Mouse (Mus musculus) midbrain, postnatal 0 days (tissue): ENCODE results near the gene Ifnar1. TPM values are rescaled to one million over a fixed set of nuclear protein-coding genes. Genes with fewer than 3 reads are reported as not detected.

Experiments used
- ATAC-seq: fragments of 200-750 bp; cut with Nextera tagmentation; 2 replicates; pipeline ENCODE4 v1.8.0; 2017; ENCODE audit warnings: moderate number of reproducible peaks, mild to moderate bottlenecking, moderate TSS enrichment, moderate library complexity; ENCODE audit not compliant: low FRiP score
- DNase-seq: peaks from one replicate; pipeline ENCODE4 v3.0.0-alpha.2; 2015; ENCODE audit warnings: low spot score
- H3K27ac ChIP-seq: fragments of 300-500 bp; sonication (generic); 2 replicates; pipeline ENCODE4 v1.5.1; 2014; ENCODE audit warnings: low read depth, mild to moderate bottlenecking, low read length, mixed read lengths
- H3K27me3 ChIP-seq: fragments of 300-500 bp; sonication (generic); 2 replicates; pipeline ENCODE4 v1.6.1; 2014; ENCODE audit warnings: low read length, control low read depth, mixed read lengths; ENCODE audit not compliant: insufficient read depth
- H3K36me3 ChIP-seq: fragments of 300-500 bp; sonication (generic); 2 replicates; pipeline ENCODE4 v1.6.1; 2014; ENCODE audit warnings: low read length, control low read depth, mixed read lengths; ENCODE audit not compliant: insufficient read depth
- H3K4me1 ChIP-seq: fragments of 300-500 bp; sonication (generic); 2 replicates; pipeline ENCODE4 v1.6.1; 2014; ENCODE audit warnings: mild to moderate bottlenecking, control low read depth, antibody characterized with exemption, low read length, mixed read lengths; ENCODE audit not compliant: insufficient read depth
- H3K4me2 ChIP-seq: fragments of 300-500 bp; sonication (generic); 2 replicates; pipeline ENCODE4 v1.6.1; 2014; ENCODE audit warnings: low read depth, mild to moderate bottlenecking, low read length, mixed read lengths; ENCODE audit not compliant: poor library complexity, severe bottlenecking
- H3K4me3 ChIP-seq: fragments of 300-500 bp; sonication (generic); 2 replicates; pipeline ENCODE4 v1.5.1; 2014; ENCODE audit warnings: low read depth, mild to moderate bottlenecking, low read length, moderate library complexity
- H3K9ac ChIP-seq: fragments of 300-500 bp; sonication (generic); replicated peaks from 2 replicates; pipeline ENCODE4 v1.6.1; 2014; ENCODE audit warnings: mild to moderate bottlenecking, low read length, moderate library complexity, mixed read lengths; ENCODE audit not compliant: poor library complexity, severe bottlenecking
- H3K9me3 ChIP-seq: fragments of 300-500 bp; sonication (generic); 2 replicates; pipeline ENCODE4 v1.6.1; 2016; ENCODE audit warnings: low read length, control low read depth
- CTCF ChIP-seq: IDR thresholded peaks from 2 replicates; pipeline ENCODE4 v1.5.1; 2016; ENCODE audit warnings: antibody characterized with exemption, mild to moderate bottlenecking
- WGBS: fragments of 180-500 bp; shearing (Covaris S2); extraction: QIAGEN DNeasy Blood & Tissue Kit; methylation state at CpG from one replicate; pipeline ENCODE4 v1.1.7; 2014; 5-methylcytosine and 5-hydroxymethylcytosine counted together
- microRNA-seq: library from miRNA; unstranded; fragments of <30 nt; microRNA quantifications from one replicate; pipeline ENCODE4, GENCODE M21; 2016; ENCODE audit warnings: borderline number of aligned reads
- polyA plus RNA-seq: library from polyadenylated mRNA; unstranded; fragments of >200 nt; fragmentation: Nextera tagmentation; extraction: Ambion mirVana; gene quantifications from 2 replicates; pipeline ENCODE4 v1.2.1, GENCODE M21; 2015
- total RNA-seq: library from RNA; depleted of rRNA; stranded (reverse); fragments of >200 nt; gene quantifications from 2 replicates; pipeline ENCODE4 v1.2.3, GENCODE M21; 2014; rRNA removed

Ifnar1 gene
- total and polyA plus RNA-seq, 2 experiments from 2014 or later: 32.4 to 61.1 TPM

DNA sequence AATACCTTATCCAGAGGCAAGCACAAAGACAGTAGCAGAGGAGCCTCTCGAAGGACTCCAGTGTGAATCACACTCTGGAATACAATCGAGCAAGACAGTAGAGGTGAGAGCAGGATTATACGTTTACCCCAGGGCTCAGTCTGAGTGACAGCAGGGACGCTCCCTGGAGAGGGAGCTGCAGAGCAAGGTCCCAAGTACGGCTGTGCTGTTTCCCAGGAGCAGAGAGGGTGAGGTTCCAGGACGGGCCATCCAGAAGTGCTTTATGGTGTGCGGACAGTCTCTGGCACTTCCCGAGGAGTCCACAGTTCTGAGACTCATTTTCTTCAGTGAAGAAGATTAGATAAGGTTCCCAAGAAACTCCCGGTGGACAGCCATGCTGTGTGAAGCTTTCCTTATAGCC lies 67.0 kb downstream of the Ifnar1 start:
- ATAC-seq: no peak
- Histone ChIP-seq H3K4me3 (no peak overlapping the region), H3K9me3 (no peaks in the 10 kb centered on the region), H3K27me3 (no peaks in the 10 kb centered on the region), H3K4me1 (peaks cover 9% of the 10 kb centered on the region; the same call in 1 of the 2 replicates), H3K4me2 (no peak overlapping the region), H3K36me3 (peaks cover 10% of the 10 kb centered on the region), H3K27ac (no peak overlapping the region), H3K9ac (no peak overlapping the region)
- DNase-seq: no peak
- no peak for TF ChIP-seq CTCF
- 61% methylated on average over 9 of the region's 9 CpGs for WGBS

DNA sequence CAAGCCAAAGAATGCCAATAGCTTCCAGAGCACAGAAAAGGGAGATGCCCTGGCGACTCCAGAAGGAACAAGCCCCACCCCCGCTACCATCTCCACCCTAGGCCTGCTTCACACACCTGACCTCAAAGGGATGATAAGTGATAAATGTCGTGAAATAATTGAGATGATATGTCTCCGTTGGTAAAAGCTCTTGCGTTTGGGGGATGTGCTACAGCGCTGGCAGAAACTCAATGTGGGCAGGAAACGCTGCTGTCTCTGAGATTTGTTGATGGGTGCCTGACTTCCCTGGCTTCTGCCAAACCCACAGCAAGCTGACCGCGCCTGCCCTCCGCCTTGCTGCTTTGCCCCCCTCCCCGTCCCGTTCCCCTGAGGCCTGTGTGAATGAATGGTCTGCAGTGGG lies 68.6 kb downstream of the Ifnar1 start:
- no peak overlapping the region for H3K4me3 ChIP-seq
- DNase-seq: no peak

DNA sequence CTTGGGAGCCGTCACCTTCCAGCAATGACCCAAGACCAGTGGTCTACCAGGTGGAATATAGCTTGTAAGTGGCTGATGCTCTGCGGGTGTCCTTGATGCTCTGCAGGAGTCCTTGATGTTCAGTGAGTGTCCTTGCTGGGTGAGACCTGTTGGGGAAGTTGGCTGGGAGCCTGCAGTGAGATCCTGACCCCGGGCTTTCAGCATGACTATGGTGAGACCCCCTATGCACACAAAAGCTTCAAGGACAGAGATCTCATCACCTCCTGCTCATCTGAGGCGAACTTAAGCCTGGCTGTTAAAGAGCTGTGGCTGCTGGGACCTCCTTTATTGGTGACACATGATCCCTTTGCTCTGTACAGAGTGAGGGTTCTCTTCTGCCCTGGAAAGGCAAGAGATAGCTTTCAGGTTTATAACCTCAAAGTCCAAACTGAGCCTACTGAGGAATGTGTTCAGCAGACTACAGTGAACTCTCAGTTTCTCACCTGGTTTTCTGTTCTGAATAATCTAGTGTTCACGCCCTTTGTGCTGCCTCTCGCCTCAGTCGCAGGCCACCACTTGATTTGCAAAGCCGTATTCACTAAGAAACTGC lies 70.1 kb downstream of the Ifnar1 start:
- no peak for DNase-seq
- Histone ChIP-seq H3K4me3 (no peak overlapping the region), H3K4me2 (no peak overlapping the region), H3K27me3 (no peaks in the 10 kb centered on the region), H3K36me3 (peaks cover 27% of the 10 kb centered on the region), H3K4me1 (0 out of 2 replicates have a peak, but pooled peaks cover 3% of the 10 kb centered on the region), H3K27ac (no peak overlapping the region), H3K9ac (no peak overlapping the region), H3K9me3 (no peaks in the 10 kb centered on the region)
- ATAC-seq: no peak
- no peak for TF ChIP-seq CTCF
- WGBS: 91% methylated on average over 8 of the region's 8 CpGs

More for the DNA sequence above, 68.6 kb downstream of the Ifnar1 start:
- no peak for ATAC-seq
- peaks cover 9% of the 10 kb centered on the region; the same call in 1 of the 2 replicates for H3K4me1 ChIP-seq
- no peaks in the 10 kb centered on the region for H3K27me3 ChIP-seq
- peaks cover 18% of the 10 kb centered on the region for H3K36me3 ChIP-seq
- H3K9ac ChIP-seq: no peak overlapping the region
- H3K27ac ChIP-seq: no peak overlapping the region
- WGBS: 66% methylated on average over 12 of the region's 12 CpGs
- no peaks in the 10 kb centered on the region for H3K9me3 ChIP-seq
- no peak overlapping the region for H3K4me2 ChIP-seq
- TF ChIP-seq CTCF: no peak

DNA sequence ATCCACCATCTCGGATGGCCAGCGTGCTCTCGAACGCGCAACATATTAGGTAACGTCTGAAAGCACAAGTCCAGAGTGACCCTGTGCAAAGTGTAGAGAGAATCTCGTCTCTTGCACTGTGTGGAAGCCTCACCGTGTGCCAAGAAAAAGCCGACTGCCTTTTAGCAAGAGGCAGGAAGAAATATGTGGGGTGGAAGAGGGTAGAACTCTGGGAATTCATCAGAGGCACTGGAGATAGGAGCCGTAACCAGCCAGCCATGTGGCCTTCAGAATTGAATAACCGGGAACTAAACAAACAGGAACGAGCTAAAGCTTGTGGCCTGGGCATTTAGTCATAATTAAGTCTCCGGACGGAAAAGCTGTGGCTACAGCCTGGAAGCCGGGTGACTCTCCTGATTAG lies 71.6 kb downstream of the Ifnar1 start:
- WGBS: 88% methylated on average over 15 of the region's 15 CpGs
- Histone ChIP-seq H3K4me1 (0 out of 2 replicates have a peak, but pooled peaks cover 3% of the 10 kb centered on the region), H3K27ac (no peak overlapping the region), H3K4me2 (no peak overlapping the region), H3K36me3 (peaks cover 29% of the 10 kb centered on the region), H3K4me3 (no peak overlapping the region), H3K9me3 (no peaks in the 10 kb centered on the region), H3K27me3 (no peaks in the 10 kb centered on the region), H3K9ac (no peak overlapping the region)
- TF ChIP-seq CTCF: no peak
- ATAC-seq: no peak
- DNase-seq: no peak

Small RNA genes lying within 50 kb of the gene (microRNA-seq; reads per million reads assigned to microRNA genes)
- gene Mir6367: not detected

Other genes with a start within 250 kb of the Ifnar1 start
- gene Olig1, start 215.5 kb upstream of the Ifnar1 start, total RNA-seq: 153 and 196 TPM in 2 replicates
- 167 and 180 TPM in 2 replicates for gene Olig1, start 215.5 kb upstream of the Ifnar1 start, polyA plus RNA-seq
- 32.2 and 33.5 TPM in 2 replicates for gene Ifnar2, start 112.5 kb upstream of the Ifnar1 start, total RNA-seq
- 40.1 and 47.5 TPM in 2 replicates for gene Ifnar2, start 112.5 kb upstream of the Ifnar1 start, polyA plus RNA-seq
- not detected in 2 replicates for gene Gm21970, start 93.5 kb upstream of the Ifnar1 start, total RNA-seq
- not detected in 2 replicates for gene Gm21970, start 93.5 kb upstream of the Ifnar1 start, polyA plus RNA-seq
- 5.5 and 7.5 TPM in 2 replicates for gene Il10rb, start 79.1 kb upstream of the Ifnar1 start, total RNA-seq
- 10.5 and 12.8 TPM in 2 replicates for gene Il10rb, start 79.1 kb upstream of the Ifnar1 start, polyA plus RNA-seq
- gene Ifngr2, start 61.8 kb downstream of the Ifnar1 start, total RNA-seq: 59.3 and 75.1 TPM in 2 replicates
- gene Ifngr2, start 61.8 kb downstream of the Ifnar1 start, polyA plus RNA-seq: 140 and 141 TPM in 2 replicates
- 78.2 and 83.9 TPM in 2 replicates for gene Tmem50b, start 112.6 kb downstream of the Ifnar1 start, total RNA-seq
- 103 and 107 TPM in 2 replicates for gene Tmem50b, start 112.6 kb downstream of the Ifnar1 start, polyA plus RNA-seq
- 3.9 and 6.1 TPM in 2 replicates for gene Dnajc28, start 133.8 kb downstream of the Ifnar1 start, total RNA-seq
- gene Dnajc28, start 133.8 kb downstream of the Ifnar1 start, polyA plus RNA-seq: 2.6 and 4.3 TPM in 2 replicates
- 33.8 and 40.5 TPM in 2 replicates for gene Gart, start 161.7 kb downstream of the Ifnar1 start, total RNA-seq
- 38.2 and 45.2 TPM in 2 replicates for gene Gart, start 161.7 kb downstream of the Ifnar1 start, polyA plus RNA-seq
- gene Son, start 162.3 kb downstream of the Ifnar1 start, total RNA-seq: 256 and 257 TPM in 2 replicates
- gene Son, start 162.3 kb downstream of the Ifnar1 start, polyA plus RNA-seq: 82.3 and 98.4 TPM in 2 replicates
- gene Donson, start 203.5 kb downstream of the Ifnar1 start, total RNA-seq: 18.3 and 28.8 TPM in 2 replicates
- gene Donson, start 203.5 kb downstream of the Ifnar1 start, polyA plus RNA-seq: 14.0 and 15.5 TPM in 2 replicates
- 42.9 and 68.7 TPM in 2 replicates for gene Cryzl1, start 243.7 kb downstream of the Ifnar1 start, total RNA-seq
- gene Cryzl1, start 243.7 kb downstream of the Ifnar1 start, polyA plus RNA-seq: 93.0 and 100 TPM in 2 replicates
- gene Itsn1, start 244.0 kb downstream of the Ifnar1 start, total RNA-seq: 78.7 and 84.7 TPM in 2 replicates
- gene Itsn1, start 244.0 kb downstream of the Ifnar1 start, polyA plus RNA-seq: 34.0 and 34.7 TPM in 2 replicates